Mouse (Mus musculus) forebrain, embryonic 16.5 days (tissue): ENCODE results near the gene Gm49339. TPM values are rescaled to one million over a fixed set of nuclear protein-coding genes. Genes with fewer than 3 reads are reported as not detected.

Experiments used
- ATAC-seq: fragments of 200-750 bp; cut with Nextera tagmentation; 2 replicates; pipeline ENCODE4 v1.8.0; 2017; ENCODE audit warnings: mild to moderate bottlenecking, moderate library complexity
- H3K27ac ChIP-seq: fragments of 300-500 bp; sonication (generic); 2 replicates; pipeline ENCODE4 v1.5.1; 2014; ENCODE audit warnings: low read length, control low read depth
- H3K27me3 ChIP-seq: fragments of 300-500 bp; sonication (generic); replicated peaks from 2 replicates; pipeline ENCODE4 v1.6.1; 2014; ENCODE audit warnings: low read length; ENCODE audit not compliant: control insufficient read depth, insufficient read depth
- H3K36me3 ChIP-seq: fragments of 300-500 bp; sonication (generic); 2 replicates; pipeline ENCODE4 v1.6.1; 2014; ENCODE audit not compliant: control insufficient read depth, insufficient read depth
- H3K4me1 ChIP-seq: fragments of 300-500 bp; sonication (generic); replicated peaks from 2 replicates; pipeline ENCODE4 v1.6.1; 2014; ENCODE audit warnings: low read length; ENCODE audit not compliant: control insufficient read depth, insufficient read depth
- H3K4me2 ChIP-seq: fragments of 300-500 bp; sonication (generic); 2 replicates; pipeline ENCODE4 v1.6.1; 2014; ENCODE audit warnings: mild to moderate bottlenecking, low read length, control low read depth
- H3K4me3 ChIP-seq: fragments of 300-500 bp; sonication (generic); replicated peaks from 2 replicates; pipeline ENCODE4 v1.5.1; 2014; ENCODE audit warnings: mild to moderate bottlenecking, low read length, control low read depth
- H3K9ac ChIP-seq: fragments of 300-500 bp; sonication (generic); replicated peaks from 2 replicates; pipeline ENCODE4 v1.6.1; 2014; ENCODE audit warnings: low read depth, low read length, control low read depth
- H3K9me3 ChIP-seq: fragments of 300-500 bp; sonication (generic); 2 replicates; pipeline ENCODE4 v1.6.1; 2016; ENCODE audit warnings: low read length; ENCODE audit not compliant: control insufficient read depth
- WGBS: fragments of 180-500 bp; shearing (Covaris S2); extraction: QIAGEN DNeasy Blood & Tissue Kit; methylation state at CpG from one replicate; pipeline ENCODE4 v1.1.7; 2014; 5-methylcytosine and 5-hydroxymethylcytosine counted together
- polyA plus RNA-seq: library from polyadenylated mRNA; unstranded; fragments of >200 nt; fragmentation: Nextera tagmentation; extraction: Ambion mirVana; gene quantifications from 2 replicates; pipeline ENCODE4 v1.2.1, GENCODE M21; 2015

Gene Gm49339
- polyA plus RNA-seq, 1 experiment from 2014 or later, result not detected

GRCm38 (mm10) chr10:51520021-51520420 lies 39.6 kb downstream of the Gm49339 start:
- no peak for ATAC-seq

GRCm38 (mm10) chr10:51521453-51521852 lies 41.0 kb downstream of the Gm49339 start:
- no peak overlapping the region for H3K4me2 ChIP-seq
- H3K9ac ChIP-seq, result no peak overlapping the region
- H3K27me3 ChIP-seq, result no peaks in the 10 kb centered on the region
- ATAC-seq, result no peak
- no peaks in the 10 kb centered on the region for H3K36me3 ChIP-seq
- no peak overlapping the region for H3K4me3 ChIP-seq
- no peaks in the 10 kb centered on the region for H3K9me3 ChIP-seq
- no peak overlapping the region for H3K27ac ChIP-seq
- no peaks in the 10 kb centered on the region for H3K4me1 ChIP-seq

More at GRCm38 (mm10) chr10:51520021-51520420, 39.6 kb downstream of the Gm49339 start:
- H3K27ac ChIP-seq, result no peak overlapping the region
- no peaks in the 10 kb centered on the region for H3K9me3 ChIP-seq
- no peaks in the 10 kb centered on the region for H3K36me3 ChIP-seq
- H3K9ac ChIP-seq, result no peak overlapping the region
- no peak overlapping the region for H3K4me2 ChIP-seq
- no peaks in the 10 kb centered on the region for H3K4me1 ChIP-seq
- H3K27me3 ChIP-seq, result no peaks in the 10 kb centered on the region
- no peak overlapping the region for H3K4me3 ChIP-seq

GRCm38 (mm10) chr10:51526090-51526489 lies 45.7 kb downstream of the Gm49339 start:
- Histone ChIP-seq H3K9ac (no peak overlapping the region), H3K4me2 (no peak overlapping the region), H3K9me3 (no peaks in the 10 kb centered on the region), H3K27ac (no peak overlapping the region), H3K4me1 (no peaks in the 10 kb centered on the region), H3K36me3 (no peaks in the 10 kb centered on the region), H3K4me3 (no peak overlapping the region), H3K27me3 (no peaks in the 10 kb centered on the region)
- ATAC-seq, result no peak
- WGBS, result 69% methylated on average over 7 of the region's 7 CpGs

- Histone ChIP-seq H3K27me3 (no peaks in the 10 kb centered on the region), H3K4me1 (no peaks in the 10 kb centered on the region), H3K4me2 (no peak overlapping the region), H3K4me3 (no peak overlapping the region), H3K36me3 (no peaks in the 10 kb centered on the region), H3K9me3 (no peaks in the 10 kb centered on the region), H3K9ac (no peak overlapping the region), H3K27ac (no peak overlapping the region)
- no peak for ATAC-seq
- 85% methylated on average over 4 of the region's 4 CpGs for WGBS
Observed at GRCm38 (mm10) chr10:51526633-51527032, 46.2 kb downstream of the Gm49339 start.

GRCm38 (mm10) chr10:51528840-51529434 lies 48.5 kb downstream of the Gm49339 start:
- Histone ChIP-seq H3K36me3 (no peaks in the 10 kb centered on the region), H3K27ac (no peak overlapping the region), H3K9ac (no peak overlapping the region), H3K4me1 (no peaks in the 10 kb centered on the region), H3K27me3 (no peaks in the 10 kb centered on the region), H3K4me2 (no peak overlapping the region), H3K9me3 (no peaks in the 10 kb centered on the region), H3K4me3 (no peak overlapping the region)
- ATAC-seq, result no peak
- 78% methylated on average over 8 of the region's 8 CpGs for WGBS

GRCm38 (mm10) chr10:51529497-51529896 lies 49.1 kb downstream of the Gm49339 start:
- Histone ChIP-seq H3K27ac (no peak overlapping the region), H3K9me3 (no peaks in the 10 kb centered on the region), H3K36me3 (no peaks in the 10 kb centered on the region), H3K9ac (no peak overlapping the region), H3K4me3 (no peak overlapping the region), H3K4me2 (no peak overlapping the region), H3K4me1 (no peaks in the 10 kb centered on the region), H3K27me3 (no peaks in the 10 kb centered on the region)
- ATAC-seq, result no peak
- WGBS, result 77% methylated on average over 3 of the region's 3 CpGs

- Histone ChIP-seq H3K27ac (no peak overlapping the region), H3K4me1 (no peaks in the 10 kb centered on the region), H3K27me3 (no peaks in the 10 kb centered on the region), H3K4me3 (no peak overlapping the region), H3K9me3 (no peaks in the 10 kb centered on the region), H3K4me2 (no peak overlapping the region), H3K9ac (no peak overlapping the region), H3K36me3 (no peaks in the 10 kb centered on the region)
- no peak for ATAC-seq
- WGBS, result 86% methylated on average over 7 of the region's 7 CpGs
Observed at GRCm38 (mm10) chr10:51530813-51531212, 50.4 kb downstream of the Gm49339 start.

Other genes starting within 250 kb of the Gm49339 start
- gene Lilr4b, start within 50 bp of the Gm49339 start, polyA plus RNA-seq, result 0.19 TPM in 1 of 2 replicates, not detected in the other
- 0.58 and 0.80 TPM in 2 replicates for gene Lilrb4a, start 10.3 kb downstream of the Gm49339 start, polyA plus RNA-seq
- gene Fam162b, start 109.9 kb downstream of the Gm49339 start, polyA plus RNA-seq, result 1.8 and 2.6 TPM in 2 replicates
- gene Gprc6a, start 150.8 kb downstream of the Gm49339 start, polyA plus RNA-seq, result not detected in 2 replicates
- not detected in 2 replicates for gene Rfx6, start 197.1 kb downstream of the Gm49339 start, polyA plus RNA-seq